Mouse (Mus musculus): ENCODE data around the gene Kcnk5.

Gene Kcnk5

DNA sequence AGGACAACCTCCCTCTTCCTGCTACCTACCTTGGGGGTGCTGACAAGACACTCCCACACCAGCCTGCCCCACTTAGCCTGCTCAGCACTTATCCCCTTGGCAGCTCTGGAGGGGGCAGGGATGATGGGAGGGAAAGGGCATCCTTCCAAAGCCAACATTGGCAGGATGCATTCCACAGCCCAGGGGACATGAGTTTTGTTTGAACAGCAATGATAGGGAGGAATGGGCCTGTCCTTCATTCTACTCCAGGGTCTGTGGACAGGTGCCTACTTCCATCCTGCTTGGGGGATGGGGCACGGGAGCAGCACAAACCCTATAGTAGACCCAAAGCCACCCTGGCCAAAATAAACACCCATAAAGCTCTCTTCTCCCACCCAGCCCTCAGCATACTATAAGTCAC is 16.2 kb downstream of the Kcnk5 start:
- DNase-seq (ENCODE audit: low spot score), result no peak

DNA sequence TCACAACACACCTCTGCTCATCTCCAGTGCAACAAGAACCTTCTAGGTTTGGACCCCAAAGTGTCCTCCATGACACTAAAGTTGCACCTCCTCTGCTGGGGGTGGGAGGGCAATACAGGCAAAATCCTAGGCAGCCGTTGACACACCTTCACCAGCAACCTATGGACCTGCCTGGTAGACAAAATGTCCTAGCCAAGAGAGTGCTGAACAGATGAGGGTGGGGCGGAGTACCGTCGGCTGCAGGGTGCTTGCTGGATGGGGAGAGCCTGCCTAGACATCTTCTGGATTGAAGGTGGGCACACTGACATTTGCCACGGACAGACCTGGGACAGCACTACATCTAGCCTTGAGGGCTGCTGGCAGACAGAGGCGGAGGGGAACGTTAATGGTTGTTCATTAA is 17.2 kb downstream of the Kcnk5 start:
- no peak for DNase-seq (ENCODE audit: low spot score)

DNA sequence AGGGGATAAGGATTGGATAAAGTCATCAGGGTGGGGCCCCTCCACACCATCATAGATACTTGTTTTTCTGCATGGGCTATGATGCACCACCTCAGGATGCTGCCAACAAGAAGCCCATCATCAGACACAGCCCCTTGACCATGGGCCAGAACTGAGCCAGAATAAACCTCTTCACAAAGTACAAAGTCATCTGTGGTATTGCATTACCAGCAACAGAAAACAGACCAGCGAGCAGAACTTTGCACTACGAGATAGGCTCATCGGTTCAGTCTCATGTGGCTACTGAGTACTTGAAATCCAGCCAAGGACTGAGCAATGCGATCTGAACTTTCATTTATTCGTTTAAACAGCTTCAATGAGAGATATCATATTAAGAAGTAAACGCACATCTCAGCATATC is 18.9 kb downstream of the Kcnk5 start:
- DNase-seq (ENCODE audit: low spot score), result no peak

DNA sequence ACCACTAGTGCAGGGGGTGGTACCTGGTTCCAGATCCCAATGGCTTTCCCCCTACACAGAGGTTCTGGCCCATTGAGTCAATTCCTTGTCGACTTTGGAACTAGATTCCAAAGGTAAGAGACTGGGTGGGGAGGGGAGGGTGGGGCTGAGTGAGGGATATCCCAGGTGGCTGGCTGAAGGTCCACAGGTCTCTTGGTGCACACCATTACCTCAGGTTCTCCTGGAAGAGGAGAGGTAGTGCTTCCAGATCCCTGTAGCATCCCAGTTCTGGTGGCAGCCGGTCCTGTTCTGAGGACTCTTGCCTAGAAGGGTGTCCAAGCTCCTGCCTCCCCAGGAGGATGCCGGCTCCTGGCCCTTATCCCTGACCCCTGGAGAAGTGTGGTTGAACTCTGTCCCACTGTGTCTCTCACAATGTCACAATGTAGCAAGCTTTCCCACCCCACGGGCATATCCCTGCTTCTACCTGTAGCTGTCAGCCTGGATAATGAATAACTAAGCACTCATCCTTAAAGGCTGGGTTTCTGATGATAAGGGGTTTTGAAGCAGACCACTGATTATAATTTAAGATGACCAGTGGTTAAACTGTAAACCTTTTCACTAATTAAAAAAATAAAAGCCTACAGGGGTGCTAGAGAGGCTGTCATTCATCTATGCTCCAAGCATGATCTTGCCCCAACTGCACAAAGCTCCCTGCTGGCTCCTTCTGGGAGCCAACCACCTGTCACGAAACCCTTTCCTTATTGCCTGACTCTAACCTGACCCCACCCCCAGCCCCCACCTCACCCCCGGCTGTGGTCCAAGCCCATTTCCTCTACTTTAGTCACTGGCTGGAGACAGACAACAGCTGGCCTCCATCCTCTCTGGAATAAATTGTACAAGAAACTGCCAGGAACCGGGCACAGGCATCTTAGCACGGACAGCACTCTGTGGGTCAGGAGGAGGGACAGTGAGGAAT is 22.6 kb downstream of the Kcnk5 start:
- no peak for DNase-seq (ENCODE audit: low spot score)

DNA sequence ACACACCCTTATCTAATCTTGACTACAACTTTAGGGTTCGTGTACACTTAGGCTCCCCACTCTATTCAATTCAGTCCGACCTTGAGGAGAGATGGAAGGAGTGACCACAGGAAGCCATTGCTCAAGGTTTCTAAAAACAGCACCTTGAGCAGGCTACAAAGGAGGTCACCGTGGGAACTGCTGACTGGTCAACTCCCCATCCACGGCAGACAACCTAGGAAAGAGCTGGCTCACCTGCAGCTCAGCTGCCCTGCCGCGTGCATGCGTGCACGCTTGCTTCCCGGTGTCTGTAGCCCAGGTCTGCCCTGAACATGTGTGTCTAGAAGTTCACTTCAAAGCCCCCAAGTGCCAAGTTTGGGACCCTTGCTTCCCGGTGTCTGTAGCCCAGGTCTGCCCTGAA is 24.0 kb downstream of the Kcnk5 start:
- DNase-seq (ENCODE audit: low spot score), result no peak

DNA sequence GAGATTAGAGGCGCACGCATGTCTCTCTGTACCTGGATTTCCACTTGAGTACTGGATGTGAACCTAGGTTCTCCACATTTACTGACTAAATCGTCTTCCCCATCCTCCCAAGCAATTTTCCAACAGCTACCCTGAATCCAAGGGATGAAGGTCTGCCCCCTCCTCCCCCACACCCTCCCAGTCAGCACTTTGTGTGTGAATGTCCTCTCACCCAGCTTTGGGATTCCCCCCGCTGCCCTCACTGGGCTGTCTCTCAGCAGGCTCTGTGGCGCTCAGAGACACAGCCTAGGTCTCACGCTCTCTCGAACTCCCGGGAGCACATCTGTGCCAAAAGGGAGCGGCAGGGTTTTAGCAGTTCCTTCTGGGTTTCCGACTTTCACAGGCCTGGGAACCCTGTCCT is 25.9 kb downstream of the Kcnk5 start:
- no peak for DNase-seq (ENCODE audit: low spot score)

DNA sequence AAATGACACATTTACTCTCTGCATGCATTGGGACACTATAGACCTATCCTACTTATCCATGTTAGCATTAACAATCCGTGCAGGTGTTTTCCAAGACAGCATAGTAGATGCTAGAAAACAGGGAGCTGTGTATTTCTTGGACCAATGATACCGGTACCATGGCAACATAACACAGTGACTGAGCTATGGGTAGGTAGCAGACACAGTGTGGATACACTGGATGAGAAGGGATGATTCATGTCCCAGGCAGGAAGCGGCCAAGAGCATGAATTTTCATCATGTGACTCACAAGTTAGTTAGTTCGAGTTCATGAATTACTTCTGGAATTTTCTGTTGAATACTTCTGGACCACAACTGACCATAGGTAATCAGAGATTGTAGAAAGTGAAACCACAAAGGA is 26.7 kb downstream of the Kcnk5 start:
- DNase-seq (ENCODE audit: low spot score), result no peak

DNA sequence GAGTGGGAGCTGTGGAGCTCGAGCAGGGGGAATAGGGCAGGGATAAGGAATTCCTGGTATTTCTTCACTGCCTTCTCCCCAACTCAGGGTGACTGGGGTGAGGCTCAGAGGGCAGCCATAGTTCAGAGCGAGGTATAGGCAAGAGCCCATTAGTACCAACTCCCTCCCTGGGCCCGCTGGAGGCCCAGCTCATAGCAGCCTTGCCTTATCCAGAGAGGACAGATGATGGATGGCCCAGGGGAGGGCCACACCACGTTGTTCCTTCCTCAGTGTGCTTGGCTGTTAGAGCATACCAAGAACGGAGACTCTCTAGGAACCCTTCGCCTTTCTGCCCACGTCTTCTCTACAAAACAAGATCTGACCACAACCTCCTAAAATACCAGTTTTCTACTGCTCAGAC is 27.4 kb downstream of the Kcnk5 start:
- no peak for DNase-seq (ENCODE audit: low spot score)

DNA sequence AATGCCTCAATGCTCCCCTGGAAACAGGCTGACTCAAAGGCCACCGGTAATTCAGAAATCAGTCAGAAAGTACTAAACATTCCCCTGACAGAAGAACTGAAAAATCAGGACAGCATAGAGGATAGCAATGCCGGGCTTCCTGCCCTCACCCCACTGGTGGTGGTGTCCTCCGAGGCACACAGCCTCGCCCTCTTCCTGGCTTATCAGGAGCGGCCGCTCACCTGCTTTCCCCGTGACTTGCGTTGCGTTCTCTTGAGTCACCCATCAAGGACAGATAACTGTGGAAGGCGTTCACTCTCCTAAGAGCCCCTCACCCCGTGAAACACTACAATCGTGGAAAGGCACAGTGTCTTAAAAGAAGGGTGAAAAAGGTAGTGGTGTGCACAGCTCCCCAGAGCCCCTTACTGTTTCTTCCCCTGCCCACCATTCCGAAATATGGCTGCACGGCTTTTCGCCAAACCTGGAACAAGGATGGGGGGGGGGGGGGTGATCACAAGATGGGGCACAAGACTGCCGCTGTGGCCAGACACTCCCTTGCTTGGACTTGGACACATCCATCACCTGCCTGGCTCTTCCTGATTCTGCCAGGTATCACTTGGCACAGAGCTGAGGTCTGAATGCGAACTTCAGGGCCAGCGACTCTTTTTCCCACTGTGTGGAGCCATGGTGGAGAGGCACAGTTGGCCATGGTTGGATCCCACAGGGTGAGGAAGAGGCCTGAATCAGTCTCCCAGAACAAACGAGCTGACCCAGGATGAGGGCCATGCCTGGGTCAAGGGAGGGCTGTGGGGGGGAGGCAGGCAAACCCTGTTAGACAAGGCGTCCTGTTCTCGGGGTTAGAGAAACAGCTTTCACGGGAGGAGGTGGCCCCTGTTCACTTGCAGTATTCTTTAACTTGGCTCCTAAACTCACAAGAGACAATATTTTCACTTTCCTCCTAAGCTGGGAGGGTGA is 32.2 kb downstream of the Kcnk5 start:
- DNase-seq (ENCODE audit: low spot score), result no peak

DNA sequence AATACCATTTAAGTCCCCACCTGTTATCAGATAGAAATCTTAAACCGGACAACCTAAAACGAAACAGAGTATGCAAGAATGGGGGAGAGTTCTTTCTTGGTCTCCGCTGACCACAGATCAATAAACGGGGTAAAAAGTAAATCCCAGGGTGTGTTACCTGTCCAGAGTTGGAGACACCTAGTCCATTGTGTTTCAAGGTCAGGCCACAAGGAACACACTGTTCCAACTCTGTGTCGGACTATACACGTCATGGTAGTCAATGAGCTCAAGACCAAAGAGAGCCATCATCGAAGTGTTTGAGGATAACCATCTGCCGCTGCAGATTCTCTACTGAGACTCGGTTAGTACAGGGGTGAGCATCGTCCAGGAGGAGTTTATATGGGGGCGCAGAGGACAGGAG is 33.1 kb downstream of the Kcnk5 start:
- no peak for DNase-seq (ENCODE audit: low spot score)

DNA sequence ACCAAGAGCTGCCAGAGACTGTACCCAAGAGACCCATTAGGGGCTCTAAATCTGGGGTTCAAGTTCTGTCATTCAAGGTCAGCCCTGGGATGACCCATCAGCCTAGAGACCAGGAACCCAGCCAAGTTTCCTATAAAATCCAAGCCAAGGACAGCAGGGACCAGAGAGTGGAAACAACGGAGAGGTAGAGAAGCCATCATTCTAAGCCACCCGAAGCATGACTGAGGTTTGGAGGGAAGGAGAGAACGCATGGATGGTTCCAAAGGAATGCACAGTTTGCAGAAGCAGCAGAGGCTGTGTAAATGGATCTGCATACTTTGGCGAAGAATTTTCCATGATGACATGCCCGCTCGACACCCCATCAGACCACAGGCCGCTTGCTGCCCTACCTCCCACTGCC is 33.8 kb downstream of the Kcnk5 start:
- no peak for DNase-seq (ENCODE audit: low spot score)

DNA sequence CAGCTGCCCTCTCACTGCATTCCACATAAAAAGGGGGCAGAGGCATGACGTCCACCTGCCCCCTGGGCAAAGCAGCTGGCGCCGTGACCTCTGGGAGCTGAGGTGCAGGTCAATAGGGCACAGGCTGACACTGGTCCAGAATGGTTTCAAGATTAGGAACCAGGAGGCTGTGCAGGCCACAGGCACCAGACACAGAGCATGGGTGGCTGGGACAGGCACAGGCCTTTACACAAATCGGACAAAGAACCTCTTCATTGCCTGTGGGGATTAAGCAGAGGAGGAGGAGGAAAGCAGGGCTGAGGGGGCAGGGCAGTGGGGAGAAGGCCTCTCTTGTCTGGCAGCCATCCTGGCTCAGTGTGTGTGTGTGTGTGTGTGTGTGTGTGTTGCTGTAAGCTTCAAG is 37.5 kb downstream of the Kcnk5 start:
- no peak for DNase-seq (ENCODE audit: low spot score)

DNA sequence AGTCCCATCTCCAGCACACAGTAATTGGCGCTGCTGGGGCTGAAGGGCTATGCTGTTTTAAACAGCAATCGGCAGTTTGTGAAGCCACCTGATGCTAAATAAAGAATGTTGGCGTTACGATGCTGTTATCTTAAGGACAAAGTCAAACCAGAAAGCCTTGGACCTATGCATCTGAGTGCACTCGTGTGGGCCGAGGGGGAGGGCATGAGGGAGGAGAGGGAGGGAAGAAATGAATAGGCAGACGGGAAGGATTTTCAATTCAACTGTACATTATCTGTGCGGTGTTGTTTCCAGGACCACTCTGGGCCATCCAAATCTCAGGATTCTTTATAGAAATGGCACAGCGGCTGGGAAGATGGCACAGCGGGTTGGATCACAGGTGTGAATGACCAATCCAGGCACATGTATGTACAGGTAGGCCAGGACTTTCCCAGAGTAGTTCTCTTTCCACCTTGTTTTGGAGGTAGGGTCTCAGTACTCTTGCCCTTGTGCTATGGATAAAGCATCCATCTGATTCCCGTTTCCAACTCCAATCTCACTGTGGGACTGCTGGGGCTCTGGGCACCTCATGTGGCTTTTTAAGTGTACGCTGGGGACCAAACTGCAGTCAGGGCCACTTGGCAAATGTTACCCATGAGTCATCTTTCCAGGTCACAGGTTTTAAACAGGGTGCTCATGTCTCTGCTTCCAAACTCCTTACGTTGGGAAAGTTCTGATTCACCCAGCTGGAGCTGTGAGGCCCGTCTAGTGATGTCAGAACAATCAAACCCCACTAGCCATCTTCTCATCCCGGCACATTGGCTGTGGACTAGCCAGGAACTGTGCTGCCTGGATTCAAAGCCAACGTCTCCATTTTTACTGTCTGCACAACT is 42.9 kb downstream of the Kcnk5 start, which contains the start of gene Saysd1:
Gene Saysd1, minus strand, starts transcription at position 51 of the 872 bp plus-strand sequence.
- DNase-seq (ENCODE audit: low spot score), result no peak

DNA sequence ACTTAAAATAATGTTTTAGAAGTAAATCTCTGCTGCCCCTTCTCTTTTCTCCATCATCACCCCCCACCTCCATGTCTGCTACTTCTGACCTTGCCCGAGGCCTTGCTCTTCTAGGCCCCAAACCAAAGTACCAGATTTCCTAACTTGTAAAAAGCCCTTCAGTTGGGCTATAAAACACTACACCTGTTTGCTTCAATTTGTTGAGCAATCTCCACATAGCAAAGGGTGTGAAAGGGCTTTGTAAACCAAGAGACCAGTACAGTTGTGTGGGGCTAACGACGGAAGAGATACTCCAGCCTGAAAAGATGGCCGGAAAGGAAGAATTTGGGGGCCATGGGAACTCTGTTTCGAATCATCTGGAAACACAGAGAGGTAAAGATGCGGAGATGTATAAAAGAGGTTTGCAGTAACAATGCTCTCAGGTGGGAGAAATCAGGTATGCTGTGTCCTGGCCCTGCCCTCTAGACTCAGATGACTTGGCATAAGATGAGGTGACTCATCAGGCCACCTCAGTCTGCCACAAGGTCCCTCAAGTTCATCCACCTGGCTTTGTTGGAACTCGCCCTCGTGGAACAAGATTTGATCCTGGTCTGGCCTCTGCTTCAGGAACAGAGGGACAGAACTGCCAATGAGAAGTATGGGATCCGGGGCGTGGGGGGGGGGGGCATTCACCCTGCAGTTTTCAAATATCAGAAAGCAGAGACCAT is 46.5 kb downstream of the Kcnk5 start:
- DNase-seq (ENCODE audit: low spot score), result no peak

DNA sequence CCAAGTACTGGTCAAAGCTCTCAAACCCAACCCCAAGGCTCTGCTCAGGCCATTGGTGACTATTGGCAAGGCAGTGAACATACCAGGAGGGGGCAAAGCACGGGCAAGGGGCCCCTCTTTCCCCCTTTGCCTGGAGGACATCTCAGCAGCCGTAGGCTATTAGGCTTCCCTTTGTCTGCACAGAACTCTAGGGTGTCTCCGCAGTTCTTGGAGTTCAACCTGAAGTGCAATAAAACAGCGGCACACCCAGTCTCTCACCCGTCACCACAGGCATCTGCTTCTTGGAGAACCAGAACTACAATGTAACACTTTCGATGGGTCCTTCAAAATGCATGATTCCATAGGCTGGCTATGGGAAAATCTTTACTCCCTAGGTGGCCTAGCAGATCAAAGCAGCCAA is 53.4 kb downstream of the Kcnk5 start:
- no peak for DNase-seq (ENCODE audit: low spot score)

DNA sequence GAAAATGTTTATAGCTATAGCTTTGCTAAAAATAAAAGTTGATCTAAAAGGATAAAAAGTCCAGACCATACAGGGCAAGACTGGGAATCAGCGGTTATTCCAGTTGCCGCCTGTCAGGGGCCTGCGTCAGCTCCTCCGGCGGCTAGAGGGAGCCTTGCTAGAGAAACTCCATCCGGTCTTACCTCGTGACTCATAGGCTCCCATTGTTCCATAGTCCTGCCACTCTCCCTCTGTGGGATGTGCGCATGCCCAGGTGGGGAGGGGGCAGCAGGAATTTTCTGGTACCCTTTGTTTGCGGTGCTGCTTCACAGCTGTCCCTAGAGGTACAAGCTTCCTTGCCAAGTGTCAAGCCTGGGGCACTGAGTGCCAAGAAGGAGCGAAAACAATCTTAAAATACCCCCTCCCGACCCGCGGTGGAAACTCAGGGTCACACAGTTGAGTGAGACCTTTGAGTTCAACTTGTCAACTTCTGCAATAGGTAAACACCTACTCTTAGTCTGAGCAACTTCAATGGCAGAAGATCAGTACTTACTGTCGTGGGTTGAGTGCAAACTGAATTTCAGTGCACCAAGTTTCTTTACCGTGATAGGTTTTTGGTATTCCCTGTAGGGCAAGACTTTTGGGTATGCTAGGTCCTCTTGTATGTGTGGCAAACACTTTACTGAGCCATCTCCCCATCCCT is 54.1 kb downstream of the Kcnk5 start:
- no peak for DNase-seq (ENCODE audit: low spot score)

DNA sequence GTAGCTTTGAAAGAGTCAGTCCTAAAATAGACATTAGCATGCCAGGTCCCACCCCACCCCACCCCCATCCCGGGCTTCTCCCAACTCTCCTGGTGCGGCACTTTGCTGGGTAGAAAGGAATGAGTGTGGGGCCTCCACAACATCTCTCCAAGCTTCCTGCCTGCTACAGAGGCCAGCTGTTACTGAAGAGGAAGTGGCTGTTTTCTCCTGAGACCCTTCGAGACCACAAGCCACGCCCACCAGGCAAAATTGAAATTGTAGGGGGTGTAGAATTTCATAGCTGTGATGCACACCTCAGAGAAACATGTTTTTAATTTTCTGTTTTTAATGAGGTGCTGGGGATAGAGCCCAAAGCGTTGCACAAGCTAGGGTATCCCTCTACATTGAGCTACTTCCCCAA is 60.7 kb downstream of the Kcnk5 start:
- DNase-seq (ENCODE audit: low spot score), result no peak

DNA sequence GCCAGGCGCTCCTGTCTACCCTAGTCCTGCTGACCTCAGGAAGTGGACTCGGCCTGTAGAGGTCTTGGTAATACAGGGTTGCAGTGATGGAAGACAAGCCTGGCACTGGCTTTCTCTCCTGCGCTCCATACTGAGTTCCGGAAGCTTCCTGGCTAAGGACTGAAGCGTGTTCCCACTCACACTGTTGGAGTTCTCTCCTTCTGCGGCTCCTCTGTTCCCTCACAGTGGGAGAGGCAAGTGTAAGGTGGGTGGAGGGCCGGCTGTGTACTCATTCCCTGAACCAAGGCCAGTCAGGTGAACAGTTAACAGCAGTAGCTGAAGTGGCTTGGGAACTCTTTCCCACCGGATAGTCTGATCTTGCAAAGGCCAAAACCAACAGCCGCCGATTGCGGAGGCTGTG is 61.6 kb downstream of the Kcnk5 start:
- no peak for DNase-seq (ENCODE audit: low spot score)

DNA sequence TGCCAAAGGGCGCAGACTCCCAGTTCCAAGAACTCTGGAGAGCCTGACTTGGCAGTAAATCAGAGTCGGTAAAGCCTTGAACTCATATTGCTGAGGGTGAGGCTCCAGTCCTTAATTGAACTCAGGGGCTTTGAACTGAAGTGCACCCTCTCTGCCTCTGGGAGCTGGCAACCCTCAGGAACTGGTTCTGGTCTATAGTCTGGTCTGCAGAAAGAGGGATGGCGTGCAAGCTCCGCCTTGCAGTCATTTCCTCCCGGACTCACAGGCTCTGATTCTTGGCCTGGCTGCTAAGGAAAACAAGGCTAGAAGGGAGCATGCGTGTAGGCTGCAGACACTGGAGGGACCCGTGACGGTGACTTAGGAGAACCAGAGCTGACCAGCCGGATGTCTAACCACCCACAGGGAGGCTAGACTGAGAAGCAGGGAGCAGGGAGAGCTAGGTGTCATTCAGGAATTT is 65.4 kb downstream of the Kcnk5 start:
- DNase-seq (ENCODE audit: low spot score), result no peak

DNA sequence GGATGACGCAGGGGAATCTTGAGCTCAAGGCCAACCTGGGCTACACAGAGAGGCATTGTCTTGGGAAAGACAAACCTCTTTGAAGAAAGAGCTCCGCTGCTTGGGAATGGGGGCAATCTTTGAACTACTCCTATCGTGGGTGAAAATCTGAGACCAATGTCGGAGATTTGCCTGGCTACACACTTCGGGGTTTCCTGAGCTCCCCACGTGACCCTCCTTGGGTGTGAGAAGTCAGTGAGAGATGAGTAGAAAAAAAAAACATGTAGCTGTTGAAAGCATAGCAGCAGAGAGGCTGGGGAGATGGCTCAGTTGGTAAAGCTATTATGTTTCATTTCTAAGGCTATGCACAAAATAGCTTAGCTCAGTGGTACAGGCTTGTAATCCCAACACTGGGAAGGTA is 66.7 kb downstream of the Kcnk5 start:
- no peak for DNase-seq (ENCODE audit: low spot score)

DNA sequence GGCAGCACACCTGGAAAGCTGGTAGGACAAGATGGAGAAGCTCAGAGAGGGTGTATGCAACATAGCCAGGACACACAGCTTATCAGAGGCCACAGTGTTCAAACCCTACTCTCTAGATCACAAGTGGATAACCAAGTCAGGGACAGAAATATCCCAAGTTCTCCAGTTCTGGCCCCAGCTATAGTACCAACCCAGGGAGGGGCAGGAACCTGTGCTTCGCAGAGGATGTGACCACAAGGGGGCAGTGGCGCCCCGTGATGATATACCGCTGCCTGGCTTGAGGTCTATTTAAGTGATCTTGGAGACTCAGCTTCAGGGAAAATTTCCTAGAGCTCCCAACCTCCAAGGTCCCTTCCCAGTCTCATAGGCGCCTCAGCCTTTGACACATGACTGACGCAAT is 67.6 kb downstream of the Kcnk5 start:
- DNase-seq (ENCODE audit: low spot score), result peak; percentile 65
